Mouse (Mus musculus) midbrain, embryonic 13.5 days (tissue): ENCODE results near the gene Smc4. TPM values are rescaled to one million over a fixed set of nuclear protein-coding genes. Genes with fewer than 3 reads are reported as not detected.

Experiments used
- ATAC-seq: fragments of 200-750 bp; cut with Nextera tagmentation; 2 replicates; pipeline ENCODE4 v1.8.0; 2017; ENCODE audit warnings: mild to moderate bottlenecking, moderate TSS enrichment, moderate library complexity
- H3K27ac ChIP-seq: fragments of 300-500 bp; sonication (generic); 2 replicates; pipeline ENCODE4 v1.5.1; 2015; ENCODE audit warnings: inconsistent platforms, mild to moderate bottlenecking, moderate library complexity
- H3K27me3 ChIP-seq: fragments of 300-500 bp; sonication (generic); 2 replicates; pipeline ENCODE4 v1.6.1; 2015; ENCODE audit warnings: mild to moderate bottlenecking, inconsistent platforms
- H3K36me3 ChIP-seq: fragments of 300-500 bp; sonication (generic); 2 replicates; pipeline ENCODE4 v1.6.1; 2015; ENCODE audit warnings: mild to moderate bottlenecking, inconsistent platforms
- H3K4me1 ChIP-seq: fragments of 300-500 bp; sonication (generic); replicated peaks from 2 replicates; pipeline ENCODE4 v1.6.1; 2015; ENCODE audit warnings: inconsistent platforms
- H3K4me2 ChIP-seq: fragments of 300-500 bp; sonication (generic); replicated peaks from 2 replicates; pipeline ENCODE4 v1.6.1; 2015; ENCODE audit warnings: moderate library complexity, mild to moderate bottlenecking, inconsistent platforms
- H3K4me3 ChIP-seq: fragments of 300-500 bp; sonication (generic); replicated peaks from 2 replicates; pipeline ENCODE4 v1.5.1; 2015; ENCODE audit warnings: mild to moderate bottlenecking, inconsistent platforms
- H3K9ac ChIP-seq: fragments of 300-500 bp; sonication (generic); replicated peaks from 2 replicates; pipeline ENCODE4 v1.6.1; 2015; ENCODE audit warnings: mild to moderate bottlenecking, inconsistent platforms
- H3K9me3 ChIP-seq: fragments of 300-500 bp; sonication (generic); 2 replicates; pipeline ENCODE4 v1.6.1; 2016; ENCODE audit warnings: mild to moderate bottlenecking, inconsistent platforms
- whole genome bisulfite sequencing: fragments of 180-500 bp; shearing (Covaris S2); methylation state at CpG from one replicate; pipeline ENCODE4 v1.1.7; 2015; 5-methylcytosine and 5-hydroxymethylcytosine counted together
- polyA plus RNA-seq: library from polyadenylated mRNA; unstranded; fragments of >200 nt; fragmentation: Nextera tagmentation; extraction: Ambion mirVana; gene quantifications from 2 replicates; pipeline ENCODE4 v1.2.1, GENCODE M21; 2015

Smc4 gene
- polyA plus RNA-seq, result 91.4 and 94.1 TPM in 2 replicates

GRCm38 (mm10) chr3:69004437-69005337 lies at the start of gene Smc4, which contains the start of gene Ift80:
TSS of gene Smc4 (plus strand) at chr3:69004738.
TSS of gene Ift80 (minus strand) at chr3:69004570.
- peak within 1 kb of the TSS; percentile 95 for H3K4me2 ChIP-seq
- H3K4me1 ChIP-seq, result peaks cover 18% of the 10 kb centered on the region
- H3K36me3 ChIP-seq, result no peaks in the 10 kb centered on the region
- peak within 1 kb of the TSS; percentile 78 for H3K27ac ChIP-seq
- ATAC-seq, result peak; percentile 95
- no peaks in the 10 kb centered on the region for H3K27me3 ChIP-seq
- H3K4me3 ChIP-seq, result peak within 1 kb of the TSS; percentile 98
- peak within 1 kb of the TSS; percentile 88 for H3K9ac ChIP-seq
- WGBS, result under 1% methylated on average over 76 of the region's 76 CpGs
- H3K9me3 ChIP-seq, result no peaks in the 10 kb centered on the region

GRCm38 (mm10) chr3:68956454-68956853 lies 48.1 kb upstream of the Smc4 start:
- Histone ChIP-seq H3K4me2 (no peak overlapping the region), H3K27ac (no peak overlapping the region), H3K9me3 (no peaks in the 10 kb centered on the region), H3K27me3 (no peaks in the 10 kb centered on the region), H3K4me3 (no peak overlapping the region), H3K9ac (no peak overlapping the region), H3K4me1 (no peaks in the 10 kb centered on the region), H3K36me3 (peaks cover 13% of the 10 kb centered on the region)
- WGBS, result 70% methylated on average over 4 of the region's 4 CpGs
- ATAC-seq, result no peak

- 93% methylated on average over 3 of the region's 3 CpGs for WGBS
- no peak overlapping the region for H3K9ac ChIP-seq
- no peaks in the 10 kb centered on the region for H3K27me3 ChIP-seq
- no peak overlapping the region for H3K4me3 ChIP-seq
- no peak overlapping the region for H3K27ac ChIP-seq
- no peak for ATAC-seq
- H3K9me3 ChIP-seq, result no peaks in the 10 kb centered on the region
- no peaks in the 10 kb centered on the region for H3K4me1 ChIP-seq
- H3K36me3 ChIP-seq, result peaks cover 17% of the 10 kb centered on the region
- no peak overlapping the region for H3K4me2 ChIP-seq
These were observed 47.1 kb upstream of the Smc4 start for GRCm38 (mm10) chr3:68957413-68957812.

- Histone ChIP-seq H3K9ac (no peak overlapping the region), H3K27me3 (no peaks in the 10 kb centered on the region), H3K4me2 (no peak overlapping the region), H3K4me3 (no peak overlapping the region), H3K4me1 (no peaks in the 10 kb centered on the region), H3K9me3 (no peaks in the 10 kb centered on the region), H3K36me3 (peaks cover 46% of the 10 kb centered on the region), H3K27ac (no peak overlapping the region)
- no peak for ATAC-seq
These were observed 39.9 kb upstream of the Smc4 start for GRCm38 (mm10) chr3:68964682-68965081.

- Histone ChIP-seq H3K4me1 (no peaks in the 10 kb centered on the region), H3K27ac (no peak overlapping the region), H3K4me3 (no peak overlapping the region), H3K27me3 (no peaks in the 10 kb centered on the region), H3K36me3 (peaks cover 38% of the 10 kb centered on the region), H3K4me2 (no peak overlapping the region), H3K9ac (no peak overlapping the region), H3K9me3 (no peaks in the 10 kb centered on the region)
- 97% methylated on average over 6 of the region's 6 CpGs for WGBS
- ATAC-seq, result no peak
These were observed 37.8 kb upstream of the Smc4 start for GRCm38 (mm10) chr3:68966527-68967285.

- 89% methylated on average over 6 of the region's 6 CpGs for WGBS
- no peak overlapping the region for H3K4me2 ChIP-seq
- no peak overlapping the region for H3K9ac ChIP-seq
- H3K27me3 ChIP-seq, result no peaks in the 10 kb centered on the region
- H3K4me3 ChIP-seq, result no peak overlapping the region
- H3K36me3 ChIP-seq, result peaks cover 35% of the 10 kb centered on the region
- H3K9me3 ChIP-seq, result no peaks in the 10 kb centered on the region
- no peak overlapping the region for H3K27ac ChIP-seq
- ATAC-seq, result no peak
- no peaks in the 10 kb centered on the region for H3K4me1 ChIP-seq
These were observed 37.1 kb upstream of the Smc4 start for GRCm38 (mm10) chr3:68967404-68967803.

- no peaks in the 10 kb centered on the region for H3K9me3 ChIP-seq
- H3K4me2 ChIP-seq, result no peak overlapping the region
- no peak overlapping the region for H3K27ac ChIP-seq
- 94% methylated on average over 3 of the region's 3 CpGs for WGBS
- no peak for ATAC-seq
- peaks cover 32% of the 10 kb centered on the region for H3K36me3 ChIP-seq
- no peaks in the 10 kb centered on the region for H3K27me3 ChIP-seq
- no peaks in the 10 kb centered on the region for H3K4me1 ChIP-seq
- H3K9ac ChIP-seq, result no peak overlapping the region
- no peak overlapping the region for H3K4me3 ChIP-seq
These were observed 35.4 kb upstream of the Smc4 start for GRCm38 (mm10) chr3:68969091-68969590.

- no peak for ATAC-seq
- Histone ChIP-seq H3K27me3 (no peaks in the 10 kb centered on the region), H3K4me1 (no peaks in the 10 kb centered on the region), H3K4me3 (no peak overlapping the region), H3K9ac (no peak overlapping the region), H3K36me3 (no peaks in the 10 kb centered on the region), H3K9me3 (no peaks in the 10 kb centered on the region), H3K27ac (no peak overlapping the region), H3K4me2 (no peak overlapping the region)
- 92% methylated on average over 1 of the region's 1 CpGs for WGBS
These were observed 31.0 kb upstream of the Smc4 start for GRCm38 (mm10) chr3:68973574-68973973.

- no peaks in the 10 kb centered on the region for H3K9me3 ChIP-seq
- no peak overlapping the region for H3K4me3 ChIP-seq
- no peaks in the 10 kb centered on the region for H3K4me1 ChIP-seq
- no peak overlapping the region for H3K9ac ChIP-seq
- H3K4me2 ChIP-seq, result no peak overlapping the region
- no peak overlapping the region for H3K27ac ChIP-seq
- 93% methylated on average over 8 of the region's 8 CpGs for whole genome bisulfite sequencing
- H3K27me3 ChIP-seq, result no peaks in the 10 kb centered on the region
- H3K36me3 ChIP-seq, result 0 out of 2 replicates have a peak, but pooled peaks cover 2% of the 10 kb centered on the region
- ATAC-seq, result no peak
These were observed 29.7 kb upstream of the Smc4 start for GRCm38 (mm10) chr3:68974639-68975532.

- Histone ChIP-seq H3K9me3 (no peaks in the 10 kb centered on the region), H3K27ac (no peak overlapping the region), H3K4me2 (no peak overlapping the region), H3K36me3 (0 out of 2 replicates have a peak, but pooled peaks cover 2% of the 10 kb centered on the region), H3K9ac (no peak overlapping the region), H3K4me1 (no peaks in the 10 kb centered on the region), H3K4me3 (no peak overlapping the region), H3K27me3 (no peaks in the 10 kb centered on the region)
- no peak for ATAC-seq
- 55% methylated on average over 9 of the region's 9 CpGs for WGBS
These were observed 28.7 kb upstream of the Smc4 start for GRCm38 (mm10) chr3:68975533-68976490.
